Mouse (Mus musculus): ENCODE data around the gene Zfp213.
A peak's percentile ranks its signal among the peaks of the same experiment; 100 is the strongest.

The Zfp213 gene

DNA sequence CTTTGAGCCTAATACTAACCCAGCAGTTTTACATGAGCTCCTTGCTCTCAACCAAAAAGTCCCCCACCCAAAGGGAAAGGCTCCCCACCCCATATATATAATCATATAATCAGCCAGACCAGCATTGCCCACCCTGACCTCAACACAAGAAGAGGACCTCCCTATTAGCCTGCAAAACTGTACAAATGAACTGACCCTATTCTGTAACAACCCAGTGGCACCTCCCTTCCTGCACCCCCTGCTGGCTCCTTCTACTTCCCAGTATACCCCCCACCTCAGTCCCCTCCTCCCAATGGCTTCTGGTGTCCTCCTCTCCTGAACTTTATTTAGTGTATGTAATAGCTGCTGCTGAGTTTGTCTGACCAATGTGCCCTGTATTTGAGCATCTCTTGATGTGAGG is 12.6 kb downstream of the Zfp213 start:
- TF ChIP-seq NANOG (IDR thresholded peaks at IDR 0.05; ENCODE audit: borderline replicate concordance, low read length), result no peak
- TF ChIP-seq POU5F1 (IDR thresholded peaks at IDR 0.05; ENCODE audit: borderline replicate concordance, low read length), result no peak
- no peak for TF ChIP-seq CTCF (conservative IDR thresholded peaks at IDR 0.05; ENCODE audit: low read length)
- Histone ChIP-seq H3K4me3 (replicated peaks; ENCODE audit: low read length) (peak overlapping the region; percentile 87), H3K36me3 (ENCODE audit: insufficient read depth, low read length) (peaks cover 12% of the 10 kb centered on the region), H3K27me3 (ENCODE audit: insufficient read depth, low read length) (peaks cover 19% of the 10 kb centered on the region), H3K4me1 (replicated peaks; ENCODE audit: low read depth, low read length) (peaks cover 56% of the 10 kb centered on the region), H3K9me3 (ENCODE audit: low read length) (no peaks in the 10 kb centered on the region)

DNA sequence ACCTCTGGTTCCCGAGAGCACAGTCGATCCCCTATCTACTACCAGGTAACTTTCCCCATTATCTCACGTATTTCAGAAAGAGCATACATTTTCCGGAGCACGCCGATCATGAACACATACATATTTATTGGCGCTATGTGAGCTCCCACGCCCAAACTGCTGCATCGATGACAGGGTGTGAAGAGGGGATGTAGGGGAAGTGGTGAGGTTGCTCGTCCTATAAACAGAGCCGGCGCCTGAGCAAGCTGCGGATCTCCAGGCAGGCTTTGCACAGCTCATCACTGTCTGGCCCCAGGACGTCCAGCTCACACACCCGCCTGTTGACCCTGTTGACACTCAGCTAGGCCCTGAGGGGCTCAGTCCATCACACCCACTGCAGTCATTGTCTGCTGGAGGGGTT is 13.2 kb downstream of the Zfp213 start:
- Histone ChIP-seq H3K4me1 (replicated peaks; ENCODE audit: low read depth, low read length) (peaks cover 53% of the 10 kb centered on the region), H3K4me3 (replicated peaks; ENCODE audit: low read length) (peak overlapping the region; percentile 87), H3K27me3 (ENCODE audit: insufficient read depth, low read length) (peaks cover 18% of the 10 kb centered on the region; the same call in 1 of the 2 replicates), H3K36me3 (ENCODE audit: insufficient read depth, low read length) (peaks cover 6% of the 10 kb centered on the region), H3K9me3 (ENCODE audit: low read length) (no peaks in the 10 kb centered on the region)
- TF ChIP-seq CTCF (conservative IDR thresholded peaks at IDR 0.05; ENCODE audit: low read length), result no peak
- no peak for TF ChIP-seq POU5F1 (IDR thresholded peaks at IDR 0.05; ENCODE audit: borderline replicate concordance, low read length)
- no peak for TF ChIP-seq NANOG (IDR thresholded peaks at IDR 0.05; ENCODE audit: borderline replicate concordance, low read length)

DNA sequence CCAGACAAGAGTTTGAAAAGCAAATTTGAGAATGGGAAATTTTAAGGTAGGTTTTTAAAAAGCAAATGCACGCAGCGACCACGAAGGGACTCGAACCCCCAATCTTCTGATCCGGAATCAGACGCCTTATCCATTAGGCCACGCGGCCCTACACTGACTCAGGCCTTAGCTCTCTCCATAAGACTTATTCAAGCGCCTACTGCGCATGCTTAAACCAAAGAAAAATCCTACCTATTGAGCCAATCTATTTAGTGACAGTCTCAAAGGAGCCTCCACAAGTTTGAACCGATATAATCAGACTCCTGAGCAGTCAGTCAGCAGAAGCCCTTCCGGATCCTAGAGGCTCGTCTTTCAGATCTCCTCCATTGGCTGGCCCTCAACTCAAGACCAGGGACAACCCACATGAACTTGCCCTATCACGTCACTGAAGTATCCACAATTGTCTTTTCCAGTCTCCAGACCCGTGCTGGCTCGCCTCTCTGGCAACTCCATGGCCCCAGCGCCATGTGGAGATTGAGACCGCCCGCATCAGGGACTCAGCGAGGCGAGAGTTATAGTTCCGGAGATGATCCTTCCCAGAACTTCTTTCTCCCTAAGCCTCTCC is 13.7 kb downstream of the Zfp213 start:
- TF ChIP-seq CTCF (conservative IDR thresholded peaks at IDR 0.05; ENCODE audit: low read length), result no peak
- Histone ChIP-seq H3K9me3 (ENCODE audit: low read length) (no peaks in the 10 kb centered on the region), H3K27me3 (ENCODE audit: insufficient read depth, low read length) (peaks cover 18% of the 10 kb centered on the region; the same call in 1 of the 2 replicates), H3K4me1 (replicated peaks; ENCODE audit: low read depth, low read length) (peaks cover 53% of the 10 kb centered on the region), H3K36me3 (ENCODE audit: insufficient read depth, low read length) (0 out of 2 replicates have a peak, but pooled peaks cover 4% of the 10 kb centered on the region), H3K4me3 (replicated peaks; ENCODE audit: low read length) (peak overlapping the region; percentile 87)

DNA sequence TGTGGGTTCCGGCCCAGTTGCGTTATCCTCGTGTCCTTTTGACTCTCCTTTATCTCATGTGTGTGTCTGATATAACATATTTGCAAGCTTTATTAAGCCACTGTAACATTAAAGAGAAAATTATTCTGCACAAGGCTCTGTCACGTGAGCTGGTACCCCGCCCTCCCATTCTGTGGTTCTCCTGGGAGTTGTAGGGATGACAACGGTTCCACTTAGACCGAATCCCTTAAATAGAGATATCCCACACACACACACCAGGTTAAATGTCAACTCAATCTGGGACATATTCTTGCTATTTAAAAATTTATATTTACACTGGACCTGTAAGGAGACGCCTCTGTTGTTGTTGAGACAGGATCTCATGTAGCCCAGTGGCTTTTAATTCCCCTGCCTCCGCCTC is 14.6 kb downstream of the Zfp213 start:
- Histone ChIP-seq H3K36me3 (ENCODE audit: insufficient read depth, low read length) (no peaks in the 10 kb centered on the region), H3K4me1 (replicated peaks; ENCODE audit: low read depth, low read length) (peaks cover 56% of the 10 kb centered on the region), H3K9me3 (ENCODE audit: low read length) (no peaks in the 10 kb centered on the region), H3K27me3 (ENCODE audit: insufficient read depth, low read length) (peaks cover 18% of the 10 kb centered on the region; the same call in 1 of the 2 replicates), H3K4me3 (replicated peaks; ENCODE audit: low read length) (peak overlapping the region; percentile 87)
- no peak for TF ChIP-seq NANOG (IDR thresholded peaks at IDR 0.05; ENCODE audit: borderline replicate concordance, low read length)
- no peak for TF ChIP-seq POU5F1 (IDR thresholded peaks at IDR 0.05; ENCODE audit: borderline replicate concordance, low read length)
- no peak for TF ChIP-seq CTCF (conservative IDR thresholded peaks at IDR 0.05; ENCODE audit: low read length)

DNA sequence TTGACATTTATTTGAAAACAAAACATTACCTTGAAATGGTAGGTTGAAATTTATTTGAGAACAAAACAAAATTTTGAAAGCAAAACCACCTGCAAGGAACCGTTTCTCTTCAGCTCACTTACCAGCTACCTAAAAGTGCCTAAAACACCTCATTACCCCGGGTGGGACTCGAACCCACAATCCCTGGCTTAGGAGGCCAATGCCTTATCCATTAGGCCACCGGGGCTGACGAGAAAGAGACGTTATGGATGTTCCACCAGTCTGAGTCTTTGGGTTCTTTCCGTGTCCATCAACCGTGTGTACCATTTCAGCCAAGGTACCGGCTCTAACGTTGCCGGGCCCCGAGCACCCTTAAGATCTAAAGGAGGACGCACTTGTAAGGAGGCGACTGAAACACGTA is 15.4 kb downstream of the Zfp213 start:
- H3K27me3 ChIP-seq (ENCODE audit: insufficient read depth, low read length), result peaks cover 11% of the 10 kb centered on the region; the same call in 1 of the 2 replicates
- H3K36me3 ChIP-seq (ENCODE audit: insufficient read depth, low read length), result no peaks in the 10 kb centered on the region
- no peaks in the 10 kb centered on the region for H3K9me3 ChIP-seq (ENCODE audit: low read length)
- peak overlapping the region; percentile 87 for H3K4me3 ChIP-seq (replicated peaks; ENCODE audit: low read length)
- TF ChIP-seq NANOG (IDR thresholded peaks at IDR 0.05; ENCODE audit: borderline replicate concordance, low read length), result no peak
- TF ChIP-seq CTCF (conservative IDR thresholded peaks at IDR 0.05; ENCODE audit: low read length), result no peak
- TF ChIP-seq POU5F1 (IDR thresholded peaks at IDR 0.05; ENCODE audit: borderline replicate concordance, low read length), result no peak
- peaks cover 61% of the 10 kb centered on the region for H3K4me1 ChIP-seq (replicated peaks; ENCODE audit: low read depth, low read length)

DNA sequence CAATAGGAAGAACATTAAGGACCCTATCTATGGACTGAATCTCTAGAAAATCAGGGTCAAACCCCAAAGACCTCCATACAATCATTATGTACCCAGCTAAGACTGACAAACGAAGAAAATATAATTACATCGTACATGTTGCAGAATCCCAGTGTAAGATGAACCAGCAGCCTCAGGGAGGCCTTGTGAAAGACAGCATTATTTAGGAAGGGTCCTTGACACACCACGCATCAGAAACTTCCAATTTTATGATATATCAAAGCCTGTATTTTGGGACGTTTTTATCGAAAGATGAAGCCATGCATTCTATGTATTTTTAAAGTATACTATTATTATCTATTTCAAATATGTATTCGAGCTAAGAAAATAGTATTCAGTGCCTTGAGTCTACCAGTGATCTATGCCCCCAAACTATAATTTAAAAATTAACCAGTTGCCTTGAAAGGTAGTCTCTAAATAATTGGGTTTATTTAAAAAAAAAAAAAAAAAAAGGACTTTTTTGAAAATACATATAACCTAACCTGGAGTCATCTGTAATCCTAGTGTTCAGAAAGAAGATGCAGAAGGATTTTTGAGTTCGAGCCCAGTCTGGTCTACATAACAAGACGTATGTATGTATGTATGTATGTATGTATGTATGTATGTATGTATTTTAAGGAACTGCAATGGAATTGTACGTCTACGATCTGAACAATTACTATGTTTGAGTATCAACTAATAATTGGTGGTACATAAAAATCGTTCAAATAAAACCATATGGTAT is 16.2 kb downstream of the Zfp213 start:
- Histone ChIP-seq H3K27me3 (ENCODE audit: insufficient read depth, low read length) (peaks cover 5% of the 10 kb centered on the region; the same call in 1 of the 2 replicates), H3K4me1 (replicated peaks; ENCODE audit: low read depth, low read length) (peaks cover 69% of the 10 kb centered on the region), H3K4me3 (replicated peaks; ENCODE audit: low read length) (peak overlapping the region; percentile 98), H3K9me3 (ENCODE audit: low read length) (no peaks in the 10 kb centered on the region), H3K36me3 (ENCODE audit: insufficient read depth, low read length) (no peaks in the 10 kb centered on the region)
- TF ChIP-seq NANOG (IDR thresholded peaks at IDR 0.05; ENCODE audit: borderline replicate concordance, low read length), result no peak
- no peak for TF ChIP-seq CTCF (conservative IDR thresholded peaks at IDR 0.05; ENCODE audit: low read length)
- TF ChIP-seq POU5F1 (IDR thresholded peaks at IDR 0.05; ENCODE audit: borderline replicate concordance, low read length), result no peak

- Histone ChIP-seq H3K4me3 (replicated peaks; ENCODE audit: low read length) (peak overlapping the region; percentile 98), H3K9me3 (ENCODE audit: low read length) (no peaks in the 10 kb centered on the region), H3K4me1 (replicated peaks; ENCODE audit: low read depth, low read length) (peaks cover 69% of the 10 kb centered on the region), H3K36me3 (ENCODE audit: insufficient read depth, low read length) (no peaks in the 10 kb centered on the region), H3K27me3 (ENCODE audit: insufficient read depth, low read length) (no peaks in the 10 kb centered on the region; the same call in 1 of the 2 replicates)
- TF ChIP-seq CTCF (conservative IDR thresholded peaks at IDR 0.05; ENCODE audit: low read length) (no peak), POU5F1 (IDR thresholded peaks at IDR 0.05; ENCODE audit: borderline replicate concordance, low read length) (no peak), NANOG (IDR thresholded peaks at IDR 0.05; ENCODE audit: borderline replicate concordance, low read length) (no peak)
Observed at GRCm38 (mm10) chr17:23546702-23547505, 17.1 kb downstream of the Zfp213 start.

- no peak for TF ChIP-seq POU5F1 (IDR thresholded peaks at IDR 0.05; ENCODE audit: borderline replicate concordance, low read length)
Observed at GRCm38 (mm10) chr17:23546333-23546701, 17.7 kb downstream of the Zfp213 start.

More at GRCm38 (mm10) chr17:23546333-23546701, 17.7 kb downstream of the Zfp213 start:
- peaks cover 70% of the 10 kb centered on the region for H3K4me1 ChIP-seq (replicated peaks; ENCODE audit: low read depth, low read length)
- no peaks in the 10 kb centered on the region for H3K9me3 ChIP-seq (ENCODE audit: low read length)
- H3K27me3 ChIP-seq (ENCODE audit: insufficient read depth, low read length), result no peaks in the 10 kb centered on the region; the same call in 1 of the 2 replicates
- H3K4me3 ChIP-seq (replicated peaks; ENCODE audit: low read length), result peak overlapping the region; percentile 98
- H3K36me3 ChIP-seq (ENCODE audit: insufficient read depth, low read length), result no peaks in the 10 kb centered on the region
